Mouse (Mus musculus) c-Kit-positive CD71-negative TER-119-negative erythroid progenitor cells, embryonic 14.5 days (primary cell): Measurements from ENCODE around the gene Col9a1.
A peak's percentile ranks its signal among the peaks of the same experiment; 100 is the strongest.

Source experiments
- DNase-seq: peaks from one replicate; pipeline ENCODE4 v3.0.0-alpha.2; 2013; ENCODE audit warnings: low read depth

Gene Col9a1

GRCm38 (mm10) chr1:24177224-24177851 is at the start of gene Col9a1:
Col9a1 (plus strand) TSS chr1:24177610.
- no peak for DNase-seq

GRCm38 (mm10) chr1:24127866-24128265 is 49.5 kb upstream of the Col9a1 start:
- DNase-seq: no peak

GRCm38 (mm10) chr1:24133853-24134252 is 43.6 kb upstream of the Col9a1 start:
- no peak for DNase-seq

GRCm38 (mm10) chr1:24134792-24135191 is 42.6 kb upstream of the Col9a1 start:
- DNase-seq: peak; percentile 9

- peak; percentile 34 for DNase-seq
These were observed 40.3 kb upstream of the Col9a1 start for GRCm38 (mm10) chr1:24137133-24137532.

GRCm38 (mm10) chr1:24140555-24140954 is 36.9 kb upstream of the Col9a1 start:
- no peak for DNase-seq

GRCm38 (mm10) chr1:24143504-24143903 is 33.9 kb upstream of the Col9a1 start:
- no peak for DNase-seq

- DNase-seq: no peak
These were observed 19.7 kb upstream of the Col9a1 start for GRCm38 (mm10) chr1:24157751-24158150.

GRCm38 (mm10) chr1:24169410-24169809 is 8.0 kb upstream of the Col9a1 start:
- DNase-seq: no peak

GRCm38 (mm10) chr1:24171205-24171866 is 6.1 kb upstream of the Col9a1 start:
- DNase-seq: peak; percentile 7

GRCm38 (mm10) chr1:24171898-24172297 is 5.5 kb upstream of the Col9a1 start:
- no peak for DNase-seq

- no peak for DNase-seq
These were observed 4.8 kb upstream of the Col9a1 start for GRCm38 (mm10) chr1:24172656-24173055.

- DNase-seq: no peak
These were observed 1.6 kb upstream of the Col9a1 start for GRCm38 (mm10) chr1:24175761-24176160.

- DNase-seq: no peak
These were observed 2.4 kb downstream of the Col9a1 start for GRCm38 (mm10) chr1:24179856-24180255.

GRCm38 (mm10) chr1:24184981-24185380 is 7.6 kb downstream of the Col9a1 start:
- no peak for DNase-seq

- DNase-seq: no peak
These were observed 9.6 kb downstream of the Col9a1 start for GRCm38 (mm10) chr1:24186964-24187363.

- no peak for DNase-seq
These were observed 14.3 kb downstream of the Col9a1 start for GRCm38 (mm10) chr1:24191668-24192067.

- DNase-seq: no peak
These were observed 16.7 kb downstream of the Col9a1 start for GRCm38 (mm10) chr1:24194111-24194510.

- DNase-seq: no peak
These were observed 17.8 kb downstream of the Col9a1 start for GRCm38 (mm10) chr1:24195070-24195840.

- DNase-seq: no peak
These were observed 18.6 kb downstream of the Col9a1 start for GRCm38 (mm10) chr1:24195951-24196517.

- DNase-seq: no peak
These were observed 34.4 kb downstream of the Col9a1 start for GRCm38 (mm10) chr1:24211621-24212385.

GRCm38 (mm10) chr1:24219041-24219440 is 41.6 kb downstream of the Col9a1 start:
- no peak for DNase-seq
